Mouse (Mus musculus) thymus, adult 2 months (tissue): Measurements from ENCODE around the gene Fxr2.

ENCODE experiments used
- CTCF ChIP-seq: fragments of 200-500 bp; IDR thresholded peaks from 2 replicates; pipeline ENCODE4 v1.5.1; 2012; ENCODE audit warnings: mild to moderate bottlenecking, control low read depth, low read length, moderate library complexity, borderline replicate concordance; ENCODE audit not compliant: control insufficient read depth, poor library complexity, insufficient read depth; ENCODE audit errors: extremely low read depth
- POLR2A ChIP-seq: fragments of 200-500 bp; IDR thresholded peaks from 2 replicates; pipeline ENCODE4 v1.6.1; 2012; ENCODE audit warnings: mild to moderate bottlenecking, low read length, control low read depth, moderate library complexity; ENCODE audit not compliant: control insufficient read depth, poor library complexity, insufficient read depth; ENCODE audit errors: extremely low read depth

- TF ChIP-seq CTCF (no peak), POLR2A (no peak)
These were observed 33.8 kb downstream of the Fxr2 start for GRCm38 (mm10) chr11:69666665-69667005.
